Mouse (Mus musculus) spleen, adult 12 weeks (tissue): ENCODE measurements around the gene Osgep.
A peak's percentile ranks its signal among the peaks of the same experiment; 100 is the strongest.
"Not testable (repeated sequence)": the region's sequence is repeated elsewhere in the genome, so short reads cannot be mapped to it uniquely, and the experiment has no call there.

Source experiments
- DNase-seq: peaks from one replicate; pipeline ENCODE4 v3.0.0; 2022; ENCODE audit warnings: low spot score

The Osgep gene

DNA sequence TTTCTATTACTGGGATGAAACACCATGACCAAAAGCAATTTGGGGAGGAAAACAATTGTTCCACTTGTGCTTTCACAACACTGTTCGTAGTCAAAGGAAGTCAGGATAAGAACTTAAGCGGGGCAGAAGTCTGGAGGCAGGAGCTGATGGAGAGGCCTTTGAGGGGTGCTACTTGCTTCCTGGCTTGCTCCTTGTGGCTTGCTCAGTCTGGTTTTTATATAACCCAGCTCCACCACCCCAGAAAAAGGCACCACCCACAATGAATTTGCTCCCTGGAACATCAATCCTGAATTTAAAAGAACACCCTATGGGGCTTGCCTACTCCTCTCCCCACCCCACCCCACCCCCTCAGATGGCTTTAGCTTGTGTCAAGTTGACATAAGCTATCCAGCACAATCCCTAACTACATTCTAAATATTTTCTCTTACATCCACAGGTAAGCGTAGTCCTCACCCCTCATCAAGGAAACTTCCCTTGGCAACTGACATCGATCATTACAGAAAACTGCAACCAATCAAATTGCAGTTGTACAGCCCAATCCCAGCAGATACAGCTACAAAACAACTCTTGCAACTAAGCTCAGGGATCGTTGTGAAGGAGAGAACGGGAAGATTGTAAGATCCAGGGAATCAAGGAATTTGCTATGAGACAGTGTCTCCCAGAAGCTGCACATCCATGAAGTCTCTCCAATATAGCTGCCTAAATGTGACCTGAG lies 48.3 kb downstream of the Osgep start:
- no peak for DNase-seq

DNA sequence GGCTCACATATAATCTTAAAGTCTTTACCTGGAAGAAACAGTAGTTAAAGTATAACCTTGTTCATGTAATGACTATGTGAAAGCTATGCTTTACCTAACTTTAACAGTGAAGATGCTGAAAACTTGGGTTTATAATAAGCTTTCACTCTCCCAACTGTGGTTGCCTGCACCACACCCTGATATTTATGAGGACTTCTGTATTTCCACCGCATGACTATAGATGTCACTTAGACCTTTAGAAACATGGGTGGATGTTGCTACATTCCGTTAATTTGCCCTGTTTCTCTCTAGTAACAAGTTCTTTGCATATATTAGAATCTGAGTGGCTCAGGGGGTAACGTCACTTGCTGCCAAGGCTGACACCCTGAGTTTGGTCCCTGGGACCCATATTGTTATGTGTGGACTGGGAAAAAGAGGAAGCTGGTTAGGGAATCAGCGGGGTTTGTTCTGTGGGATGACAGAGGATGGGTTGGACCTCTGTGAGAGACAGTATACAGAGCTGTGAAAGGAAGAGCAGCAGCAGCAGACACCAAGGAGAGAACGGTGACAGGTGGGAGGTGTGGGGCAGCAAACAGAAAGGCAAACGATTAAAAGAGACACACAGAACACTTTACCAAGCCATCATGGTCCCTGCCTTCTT lies 49.0 kb downstream of the Osgep start:
- no peak for DNase-seq

DNA sequence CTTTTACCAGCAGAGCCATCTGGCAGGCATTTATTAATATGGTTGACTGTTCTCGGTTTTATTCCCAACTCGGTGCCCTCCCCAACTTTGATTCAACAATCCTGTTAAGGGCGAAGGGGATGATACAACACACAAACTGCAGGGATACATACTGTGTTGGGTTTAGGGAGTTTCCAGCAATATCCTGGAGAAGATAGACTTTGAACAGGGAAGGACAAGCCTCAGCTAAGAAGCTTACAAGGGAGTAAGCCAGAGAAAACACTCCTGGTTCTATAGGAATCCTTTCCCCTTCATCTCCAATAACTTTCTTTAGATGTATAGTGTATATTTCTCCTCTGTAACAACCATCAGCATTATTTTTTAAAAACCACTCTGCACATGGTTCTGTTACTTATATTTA lies 49.5 kb downstream of the Osgep start:
- no peak for DNase-seq

GRCm38 (mm10) chr14:50871284-50871683 lies 53.4 kb downstream of the Osgep start:
- no peak for DNase-seq

- DNase-seq, result no peak
These were observed 53.9 kb downstream of the Osgep start for GRCm38 (mm10) chr14:50870805-50871143.

DNA sequence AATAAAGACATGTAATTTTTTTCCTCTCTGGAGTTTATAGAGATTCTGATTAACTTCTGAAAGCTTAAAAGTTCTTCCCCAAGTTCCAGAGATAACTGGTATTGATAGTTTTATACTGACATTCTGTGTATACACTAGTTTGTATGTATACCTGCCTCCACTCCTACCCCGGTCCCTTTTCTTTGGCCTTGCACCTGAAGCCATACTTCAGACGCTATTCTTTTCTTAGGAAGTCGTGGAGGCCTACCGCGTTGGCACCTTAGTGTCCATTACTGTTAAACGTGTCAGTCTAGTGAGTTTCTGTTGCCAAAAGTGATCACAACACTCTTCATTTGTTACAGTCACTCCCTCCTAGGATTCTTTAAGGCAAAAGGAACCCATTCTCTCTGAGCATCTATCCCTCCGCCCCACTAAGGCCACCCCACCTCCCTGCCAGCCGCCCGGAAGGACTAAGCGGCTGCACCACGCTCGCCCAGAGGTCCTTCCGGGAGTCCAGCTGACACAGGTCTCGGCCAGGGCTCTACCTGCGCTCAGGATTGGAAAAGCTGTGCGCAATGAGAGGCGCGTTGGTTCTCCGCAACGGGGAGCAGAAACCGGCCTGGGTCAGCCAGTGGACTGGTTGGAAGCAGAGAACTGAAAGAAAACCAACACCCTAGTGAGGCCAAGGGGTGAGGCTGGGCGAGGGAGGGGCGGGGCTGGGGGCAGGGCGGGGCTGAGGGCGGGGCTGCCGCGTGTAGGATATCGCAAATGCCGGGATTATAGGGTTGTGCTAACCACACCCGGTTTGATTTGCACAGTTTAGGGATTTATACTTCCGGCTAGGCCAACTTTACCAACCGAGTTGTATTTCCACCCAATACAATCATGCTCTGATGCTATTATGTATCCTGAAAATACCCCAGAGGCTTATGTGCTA lies 54.5 kb downstream of the Osgep start, which contains the start of gene Tep1:
Gene Tep1 (minus strand): TSS at position 672 of the 916 bp plus-strand sequence.
- peak; percentile 63 for DNase-seq

GRCm38 (mm10) chr14:50868656-50869055 lies 56.0 kb downstream of the Osgep start:
- DNase-seq, result no peak

DNA sequence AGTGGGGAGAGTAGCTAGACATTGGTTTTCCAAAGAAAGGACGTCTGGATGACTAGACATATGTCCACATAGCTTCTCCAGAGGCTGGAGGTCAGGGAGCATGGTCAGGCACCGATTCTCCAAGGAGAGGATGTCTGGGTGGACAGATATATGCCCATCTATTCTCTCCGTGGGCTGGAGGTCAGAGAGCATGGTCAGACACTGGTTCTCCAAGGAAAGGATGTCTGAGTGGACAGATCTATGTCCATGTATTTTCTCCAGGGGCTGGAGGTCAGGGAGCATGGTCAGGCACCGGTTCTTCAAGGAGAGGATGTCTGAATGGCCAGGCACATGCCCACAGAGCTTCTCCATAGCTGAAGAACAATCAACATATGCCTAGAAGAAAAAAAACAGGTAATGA lies 56.5 kb downstream of the Osgep start:
- no peak for DNase-seq

GRCm38 (mm10) chr14:50866966-50867365 lies 57.7 kb downstream of the Osgep start:
- no peak for DNase-seq

DNA sequence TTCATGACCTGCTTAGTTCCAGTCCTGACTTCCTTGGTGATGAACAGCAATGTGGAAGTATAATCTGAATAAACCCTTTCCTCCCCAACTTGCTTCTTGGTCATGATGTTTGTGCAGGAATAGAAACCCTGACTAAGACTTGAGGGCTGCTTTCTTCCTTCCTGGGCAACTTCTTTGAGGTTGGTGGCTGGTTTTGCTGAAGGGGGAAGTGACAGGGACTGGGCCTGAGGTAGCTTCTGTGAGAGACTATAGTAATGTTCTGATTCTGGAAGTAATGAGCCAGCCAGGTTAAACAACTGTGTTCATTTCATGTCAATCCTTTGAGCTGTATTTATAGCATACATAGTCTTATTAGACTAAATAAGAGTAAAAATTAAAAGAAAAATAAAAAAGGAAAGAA lies 59.7 kb downstream of the Osgep start:
- DNase-seq, result not testable (repeated sequence)

GRCm38 (mm10) chr14:50862641-50863040 lies 62.1 kb downstream of the Osgep start:
- DNase-seq, result no peak
